Mouse (Mus musculus): Measurements from ENCODE around the gene Myo6. TPM values are rescaled to one million over a fixed set of nuclear protein-coding genes. Genes with fewer than 3 reads are reported as not detected.
A peak's percentile ranks its signal among the peaks of the same experiment; 100 is the strongest.

Gene Myo6
- polyA plus RNA-seq, 1 experiment from 2014 or later, result 36.9 TPM

DNA sequence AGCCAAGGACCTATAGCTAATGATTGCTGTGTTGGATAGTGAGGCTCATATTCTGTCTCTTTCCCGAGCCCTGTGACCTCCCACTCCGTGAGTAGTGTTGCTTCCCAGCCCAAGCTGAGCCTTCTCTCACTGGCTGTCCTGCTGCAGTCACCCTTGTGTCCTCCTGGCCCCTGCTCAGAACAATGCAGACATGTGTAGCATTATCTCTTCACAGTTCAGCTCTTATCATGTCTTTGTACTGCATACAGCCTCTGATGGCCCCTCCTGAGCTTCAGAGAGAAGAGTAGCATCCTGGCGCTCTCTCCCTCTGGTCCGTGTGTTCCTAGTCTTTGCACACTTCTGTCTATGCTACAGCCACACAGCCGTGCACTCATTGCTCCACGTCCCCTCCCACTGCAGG lies 112.9 kb downstream of the Myo6 start:
- Histone ChIP-seq H3K4me2 (no peak overlapping the region), H3K9ac (no peak overlapping the region), H3K4me3 (replicated peaks) (no peak overlapping the region), H3K36me3 (peaks cover 9% of the 10 kb centered on the region; the same call in 1 of the 2 replicates), H3K27ac (no peak overlapping the region), H3K9me3 (no peaks in the 10 kb centered on the region), H3K27me3 (replicated peaks) (no peaks in the 10 kb centered on the region), H3K4me1 (no peaks in the 10 kb centered on the region)
- 81% methylated on average over 6 of the region's 6 CpGs for WGBS
- no peak for ATAC-seq (ENCODE audit: insufficient read depth, low FRiP score, low read depth)

DNA sequence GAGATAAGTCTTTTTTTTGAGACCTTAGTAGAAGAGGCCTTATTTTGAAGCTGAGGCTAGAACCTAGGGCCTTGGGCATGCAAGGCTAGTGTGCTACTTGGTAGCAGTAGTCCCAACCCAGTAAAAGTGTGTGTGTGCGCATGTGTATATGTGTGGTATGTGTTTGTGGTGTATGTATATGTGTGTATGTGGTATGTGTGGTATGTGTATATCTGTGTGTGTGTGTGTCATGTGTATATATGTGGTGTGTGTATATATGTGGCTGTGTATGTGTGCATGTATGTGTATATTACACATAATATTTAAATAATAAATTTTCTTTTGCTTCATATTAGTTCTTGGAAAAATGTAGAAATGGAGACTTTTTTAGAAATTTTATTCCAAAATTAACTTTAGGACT lies 115.9 kb downstream of the Myo6 start:
- no peak for ATAC-seq (ENCODE audit: insufficient read depth, low FRiP score, low read depth)
- Histone ChIP-seq H3K27me3 (replicated peaks) (no peaks in the 10 kb centered on the region), H3K9ac (no peak overlapping the region), H3K27ac (no peak overlapping the region), H3K4me2 (no peak overlapping the region), H3K36me3 (peaks cover 16% of the 10 kb centered on the region), H3K4me1 (no peaks in the 10 kb centered on the region), H3K9me3 (no peaks in the 10 kb centered on the region), H3K4me3 (replicated peaks) (no peak overlapping the region)
- 97% methylated on average over 1 of the region's 1 CpGs for WGBS

DNA sequence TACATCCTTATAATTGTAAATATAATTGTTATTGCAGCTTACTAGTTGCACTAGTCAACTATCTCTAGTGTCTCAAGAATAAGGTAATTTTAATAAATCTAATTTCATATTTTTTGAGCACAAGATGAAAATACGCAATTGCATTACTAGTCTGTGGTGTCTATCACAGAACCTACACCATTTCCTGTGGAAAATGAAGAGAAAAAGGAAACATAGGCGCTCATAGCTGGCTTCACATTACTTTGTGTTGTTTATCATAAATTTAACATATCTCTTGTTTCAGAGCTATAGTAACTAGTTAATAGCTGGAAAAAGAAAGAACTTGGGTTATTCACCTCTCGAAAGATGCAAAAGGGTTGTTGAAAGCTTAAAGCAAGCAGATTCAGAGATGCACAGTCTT lies 117.6 kb downstream of the Myo6 start:
- no peak overlapping the region for H3K4me2 ChIP-seq
- ATAC-seq (ENCODE audit: insufficient read depth, low FRiP score, low read depth), result no peak
- H3K9me3 ChIP-seq, result no peaks in the 10 kb centered on the region
- no peak overlapping the region for H3K27ac ChIP-seq
- no peaks in the 10 kb centered on the region for H3K4me1 ChIP-seq
- H3K9ac ChIP-seq, result no peak overlapping the region
- no peak overlapping the region for H3K4me3 ChIP-seq (replicated peaks)
- 91% methylated on average over 3 of the region's 3 CpGs for WGBS
- H3K36me3 ChIP-seq, result peaks cover 12% of the 10 kb centered on the region
- no peaks in the 10 kb centered on the region for H3K27me3 ChIP-seq (replicated peaks)

DNA sequence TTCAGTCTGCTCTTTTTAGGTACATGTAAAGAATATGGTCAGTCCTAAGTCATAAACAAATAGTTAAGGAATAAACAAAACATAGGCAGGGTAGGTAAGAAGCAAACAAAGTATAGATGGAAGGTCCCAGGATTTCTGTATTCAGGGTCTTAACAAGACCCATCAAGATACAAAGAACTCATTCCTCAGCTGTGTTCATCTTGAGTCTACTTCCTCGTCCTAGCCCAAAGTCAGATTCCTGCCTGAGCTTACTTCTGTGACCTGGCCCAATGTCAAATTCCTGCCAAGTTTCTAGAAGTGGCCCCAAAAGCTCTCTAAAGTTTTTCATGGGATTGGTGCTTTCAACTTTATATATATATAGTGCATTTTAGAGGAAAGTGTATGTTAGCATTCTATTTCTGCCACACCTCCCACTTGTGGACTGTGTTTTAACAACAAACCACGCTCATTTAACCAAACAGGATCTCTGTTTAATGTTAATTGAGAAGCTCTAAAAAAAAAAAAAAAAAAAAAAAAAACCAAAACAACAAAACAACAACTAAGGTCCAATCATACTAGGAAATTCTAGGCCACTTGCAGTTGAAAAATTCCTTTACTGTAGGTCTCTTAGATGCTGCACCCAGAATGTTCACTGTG lies 119.8 kb downstream of the Myo6 start:
- H3K9ac ChIP-seq, result no peak overlapping the region
- H3K36me3 ChIP-seq, result peaks cover 11% of the 10 kb centered on the region
- no peak overlapping the region for H3K27ac ChIP-seq
- no peak for ATAC-seq (ENCODE audit: insufficient read depth, low FRiP score, low read depth)
- H3K4me3 ChIP-seq (replicated peaks), result no peak overlapping the region
- H3K27me3 ChIP-seq (replicated peaks), result no peaks in the 10 kb centered on the region
- H3K9me3 ChIP-seq, result no peaks in the 10 kb centered on the region
- H3K4me2 ChIP-seq, result no peak overlapping the region
- 79% methylated on average over 2 of the region's 2 CpGs for WGBS
- no peaks in the 10 kb centered on the region for H3K4me1 ChIP-seq

DNA sequence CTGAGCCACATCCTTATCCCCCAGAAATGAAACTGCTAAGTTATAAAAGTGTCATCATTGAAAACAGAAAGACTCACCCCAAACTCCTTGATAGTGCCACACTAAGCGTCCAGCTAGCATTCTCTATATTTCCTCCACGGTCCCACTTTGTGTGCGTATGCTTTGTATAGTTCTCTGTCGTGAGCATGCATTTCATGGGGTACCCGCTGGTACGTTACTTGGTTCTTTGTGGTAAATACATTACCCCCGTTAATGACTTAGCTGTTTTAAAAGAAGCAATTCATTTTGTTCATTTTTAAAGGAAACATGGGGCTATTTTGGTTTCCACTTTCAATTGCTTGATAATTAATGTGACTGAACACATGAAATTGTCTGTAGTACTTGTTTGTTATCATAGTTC lies 122.0 kb downstream of the Myo6 start:
- no peaks in the 10 kb centered on the region for H3K9me3 ChIP-seq
- no peaks in the 10 kb centered on the region for H3K27me3 ChIP-seq (replicated peaks)
- no peak overlapping the region for H3K4me2 ChIP-seq
- H3K36me3 ChIP-seq, result peaks cover 13% of the 10 kb centered on the region
- WGBS, result 90% methylated on average over 7 of the region's 7 CpGs
- H3K4me3 ChIP-seq (replicated peaks), result no peak overlapping the region
- H3K4me1 ChIP-seq, result no peaks in the 10 kb centered on the region
- H3K27ac ChIP-seq, result no peak overlapping the region
- no peak for ATAC-seq (ENCODE audit: insufficient read depth, low FRiP score, low read depth)
- no peak overlapping the region for H3K9ac ChIP-seq

DNA sequence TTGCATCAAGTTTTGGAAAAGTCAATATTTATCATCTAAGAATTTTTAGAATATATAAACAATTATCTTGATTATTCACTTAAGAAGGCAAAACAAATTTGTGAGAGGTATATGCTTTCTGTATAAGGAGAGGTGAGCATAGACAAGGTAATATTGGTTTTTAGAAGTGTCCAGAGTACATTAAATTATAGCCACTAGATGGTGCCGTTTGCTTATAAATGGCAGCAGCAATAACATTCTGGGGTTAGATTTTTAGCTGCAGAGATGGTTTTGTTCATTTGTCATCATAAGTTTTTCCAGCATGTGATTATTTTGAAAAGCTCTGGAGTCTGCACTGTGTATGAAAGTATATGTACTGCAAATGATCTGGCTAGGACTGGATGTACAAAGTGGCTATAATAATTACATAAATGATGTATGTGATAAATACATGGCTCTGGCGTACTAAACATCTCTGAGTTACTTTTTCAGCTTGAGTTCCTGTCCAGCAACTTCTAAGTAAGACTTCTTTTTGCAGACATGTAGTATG lies 128.3 kb downstream of the Myo6 start:
- Histone ChIP-seq H3K4me1 (no peaks in the 10 kb centered on the region), H3K4me3 (replicated peaks) (no peak overlapping the region), H3K9ac (no peak overlapping the region), H3K27me3 (replicated peaks) (no peaks in the 10 kb centered on the region), H3K36me3 (peaks cover 7% of the 10 kb centered on the region; the same call in 1 of the 2 replicates), H3K27ac (no peak overlapping the region), H3K9me3 (no peaks in the 10 kb centered on the region), H3K4me2 (no peak overlapping the region)
- 46% methylated on average over 2 of the region's 2 CpGs for WGBS
- no peak for ATAC-seq (ENCODE audit: insufficient read depth, low FRiP score, low read depth)

DNA sequence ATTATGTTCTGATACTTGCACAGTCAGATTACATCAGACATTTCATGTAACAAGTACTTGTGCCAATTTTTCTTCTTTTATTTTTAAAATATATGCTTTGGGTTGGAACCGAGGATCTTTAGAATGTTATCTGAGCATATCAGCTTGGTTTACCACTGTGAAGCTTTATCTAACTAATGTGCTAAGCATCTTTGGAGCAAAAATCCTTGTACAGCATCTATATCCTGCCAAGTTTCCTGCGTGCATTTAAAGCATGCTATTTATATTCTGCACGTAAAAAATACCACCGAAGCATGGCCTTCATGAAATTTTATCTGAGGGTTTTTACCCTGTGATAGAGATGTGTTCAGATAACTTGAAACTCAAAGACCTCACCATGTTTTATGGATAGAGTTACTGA lies 131.3 kb downstream of the Myo6 start:
- no peak overlapping the region for H3K9ac ChIP-seq
- no peaks in the 10 kb centered on the region for H3K4me1 ChIP-seq
- H3K4me2 ChIP-seq, result no peak overlapping the region
- 63% methylated on average over 4 of the region's 4 CpGs for WGBS
- ATAC-seq (ENCODE audit: insufficient read depth, low FRiP score, low read depth), result no peak
- H3K27me3 ChIP-seq (replicated peaks), result no peaks in the 10 kb centered on the region
- H3K4me3 ChIP-seq (replicated peaks), result no peak overlapping the region
- no peaks in the 10 kb centered on the region for H3K9me3 ChIP-seq
- no peak overlapping the region for H3K27ac ChIP-seq
- peaks cover 6% of the 10 kb centered on the region; the same call in 1 of the 2 replicates for H3K36me3 ChIP-seq

DNA sequence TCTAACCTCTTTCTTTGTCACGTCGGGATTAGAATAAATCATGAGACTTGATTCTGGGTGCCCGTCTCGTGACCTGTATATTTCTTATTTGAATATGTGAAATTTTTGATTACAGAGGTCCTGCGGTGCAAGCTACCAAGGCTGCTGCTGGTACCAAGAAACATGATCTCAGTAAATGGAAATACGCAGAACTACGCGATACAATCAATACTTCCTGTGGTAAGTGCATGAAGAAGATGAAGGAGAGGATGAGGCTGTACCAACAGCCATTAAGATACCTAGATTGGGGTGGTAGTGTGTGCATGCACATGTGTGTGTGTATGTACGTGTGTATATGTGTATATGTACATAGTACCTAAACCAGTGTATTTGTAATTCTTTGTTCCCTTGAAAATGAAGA lies 134.2 kb downstream of the Myo6 start:
- no peaks in the 10 kb centered on the region for H3K27me3 ChIP-seq (replicated peaks)
- ATAC-seq (ENCODE audit: insufficient read depth, low FRiP score, low read depth), result no peak
- WGBS, result 89% methylated on average over 9 of the region's 9 CpGs

DNA sequence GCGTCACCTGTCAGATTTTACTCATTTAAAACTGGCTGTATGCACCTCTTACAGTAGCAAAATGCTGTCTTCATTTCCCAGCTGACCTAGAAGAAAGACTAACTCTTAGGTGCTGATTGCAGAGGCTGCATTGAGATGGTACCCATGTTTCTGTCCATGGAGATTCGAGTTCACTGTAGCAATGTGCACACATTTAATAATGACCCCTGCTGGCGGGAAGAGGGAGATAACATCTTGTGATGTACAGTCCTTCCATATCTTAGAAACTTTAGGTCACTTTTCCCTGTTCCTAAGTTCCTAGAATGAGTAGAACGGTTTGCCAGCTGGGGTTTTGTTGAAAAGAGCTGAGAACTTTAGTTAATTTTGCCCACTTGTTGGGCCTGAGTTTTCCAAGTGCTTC lies 138.7 kb downstream of the Myo6 start:
- Histone ChIP-seq H3K4me2 (no peak overlapping the region), H3K4me1 (no peaks in the 10 kb centered on the region), H3K36me3 (no peaks in the 10 kb centered on the region), H3K27me3 (replicated peaks) (no peaks in the 10 kb centered on the region), H3K9ac (no peak overlapping the region), H3K9me3 (no peaks in the 10 kb centered on the region), H3K4me3 (replicated peaks) (no peak overlapping the region), H3K27ac (no peak overlapping the region)
- 76% methylated on average over 4 of the region's 4 CpGs for WGBS
- ATAC-seq (ENCODE audit: insufficient read depth, low FRiP score, low read depth), result no peak

More for the DNA sequence above, 134.2 kb downstream of the Myo6 start:
- Histone ChIP-seq H3K4me1 (no peaks in the 10 kb centered on the region), H3K4me2 (no peak overlapping the region), H3K36me3 (no peaks in the 10 kb centered on the region), H3K9ac (no peak overlapping the region), H3K4me3 (replicated peaks) (no peak overlapping the region), H3K9me3 (no peaks in the 10 kb centered on the region), H3K27ac (no peak overlapping the region)

DNA sequence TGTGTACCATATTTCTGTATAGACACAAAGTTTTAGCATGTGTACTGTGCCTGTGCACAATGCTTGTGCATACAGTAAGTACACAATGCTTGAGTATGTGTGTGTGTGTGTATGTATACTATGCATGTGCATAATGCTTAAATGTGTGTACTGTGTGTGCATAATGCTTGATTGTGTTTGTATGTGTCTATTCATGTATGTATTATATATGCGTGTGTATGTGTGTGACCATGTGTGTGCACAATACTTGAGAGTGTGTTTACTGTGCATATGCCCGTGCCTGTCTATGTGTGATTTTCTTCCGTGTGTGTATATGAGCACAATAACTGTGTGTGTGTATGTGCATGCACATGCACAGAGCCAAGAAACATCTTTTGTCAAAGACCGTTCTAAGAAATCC lies 141.6 kb downstream of the Myo6 start:
- no peak for ATAC-seq (ENCODE audit: insufficient read depth, low FRiP score, low read depth)
- H3K9ac ChIP-seq, result no peak overlapping the region
- no peak overlapping the region for H3K4me3 ChIP-seq (replicated peaks)
- no peaks in the 10 kb centered on the region for H3K9me3 ChIP-seq
- H3K27me3 ChIP-seq (replicated peaks), result no peaks in the 10 kb centered on the region
- H3K4me1 ChIP-seq, result no peaks in the 10 kb centered on the region
- H3K27ac ChIP-seq, result no peak overlapping the region
- H3K4me2 ChIP-seq, result no peak overlapping the region
- WGBS, result 85% methylated on average over 4 of the region's 4 CpGs
- no peaks in the 10 kb centered on the region for H3K36me3 ChIP-seq

DNA sequence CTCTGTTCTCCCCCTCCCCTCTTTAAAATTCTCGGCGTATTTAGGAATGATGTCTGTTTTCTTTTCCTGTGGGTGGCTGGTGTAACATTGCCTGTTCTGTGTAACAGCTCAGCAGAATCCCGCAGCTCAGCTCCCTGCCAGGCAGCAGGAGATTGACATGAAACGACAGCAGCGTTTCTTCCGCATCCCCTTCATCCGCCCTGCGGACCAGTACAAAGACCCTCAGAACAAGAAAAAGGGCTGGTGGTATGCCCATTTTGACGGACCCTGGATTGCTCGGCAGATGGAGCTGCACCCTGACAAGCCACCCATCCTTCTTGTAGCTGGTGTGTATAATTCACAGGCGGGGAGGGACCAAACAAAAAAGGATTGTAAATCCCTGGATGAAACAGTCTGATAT lies 142.0 kb downstream of the Myo6 start:
- no peaks in the 10 kb centered on the region for H3K36me3 ChIP-seq
- no peak for ATAC-seq (ENCODE audit: insufficient read depth, low FRiP score, low read depth)
- 65% methylated on average over 11 of the region's 11 CpGs for WGBS
- H3K27ac ChIP-seq, result no peak overlapping the region
- no peaks in the 10 kb centered on the region for H3K27me3 ChIP-seq (replicated peaks)
- H3K4me1 ChIP-seq, result no peaks in the 10 kb centered on the region
- H3K4me3 ChIP-seq (replicated peaks), result no peak overlapping the region
- no peak overlapping the region for H3K4me2 ChIP-seq
- no peak overlapping the region for H3K9ac ChIP-seq
- H3K9me3 ChIP-seq, result no peaks in the 10 kb centered on the region

DNA sequence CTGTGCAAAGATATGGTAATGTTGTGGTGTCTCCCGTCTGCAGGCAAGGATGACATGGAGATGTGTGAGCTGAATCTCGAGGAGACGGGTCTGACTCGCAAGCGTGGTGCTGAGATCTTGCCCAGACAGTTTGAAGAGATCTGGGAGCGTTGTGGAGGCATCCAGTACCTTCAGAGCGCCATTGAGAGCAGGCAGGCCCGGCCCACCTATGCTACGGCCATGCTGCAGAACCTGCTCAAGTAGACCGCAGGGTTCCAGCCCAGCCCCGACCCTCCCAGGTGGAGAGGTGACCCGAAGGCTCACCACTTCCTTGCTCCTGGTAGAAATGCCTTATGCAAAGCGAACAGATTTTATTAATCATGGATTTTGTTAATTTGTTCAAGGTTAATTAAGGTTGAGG lies 142.8 kb downstream of the Myo6 start:
- H3K4me1 ChIP-seq, result no peaks in the 10 kb centered on the region
- ATAC-seq (ENCODE audit: insufficient read depth, low FRiP score, low read depth), result no peak
- no peak overlapping the region for H3K9ac ChIP-seq
- WGBS, result 89% methylated on average over 13 of the region's 13 CpGs
- H3K9me3 ChIP-seq, result no peaks in the 10 kb centered on the region
- no peak overlapping the region for H3K4me3 ChIP-seq (replicated peaks)
- no peaks in the 10 kb centered on the region for H3K36me3 ChIP-seq
- no peak overlapping the region for H3K27ac ChIP-seq
- H3K27me3 ChIP-seq (replicated peaks), result no peaks in the 10 kb centered on the region
- H3K4me2 ChIP-seq, result no peak overlapping the region

DNA sequence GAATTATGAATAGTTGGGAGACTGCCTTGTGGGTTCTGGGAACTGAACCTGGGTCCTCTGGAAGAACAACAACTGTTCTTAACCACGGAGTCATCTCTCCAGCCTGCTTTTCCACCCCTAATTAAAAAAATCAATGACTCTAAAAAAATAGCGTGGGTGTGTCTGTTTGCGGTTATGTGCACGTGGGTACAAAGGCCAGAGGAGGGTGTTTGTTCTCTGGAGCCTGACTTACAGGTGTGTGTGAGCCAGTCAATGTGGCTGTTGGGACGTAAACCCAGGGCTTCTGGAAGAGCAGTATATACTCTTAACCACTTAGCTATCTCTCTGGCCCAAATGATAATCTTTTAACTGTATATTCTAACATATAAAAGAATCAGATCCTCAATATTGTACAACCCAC lies 148.8 kb downstream of the Myo6 start:
- H3K4me3 ChIP-seq (replicated peaks), result no peak overlapping the region
- no peak overlapping the region for H3K4me2 ChIP-seq
- no peak overlapping the region for H3K9ac ChIP-seq
- H3K27ac ChIP-seq, result no peak overlapping the region
- 64% methylated on average over 5 of the region's 5 CpGs for WGBS
- no peaks in the 10 kb centered on the region for H3K9me3 ChIP-seq
- ATAC-seq (ENCODE audit: insufficient read depth, low FRiP score, low read depth), result peak; percentile 63; the same call in 1 of the 2 replicates
- H3K4me1 ChIP-seq, result no peaks in the 10 kb centered on the region
- H3K27me3 ChIP-seq (replicated peaks), result no peaks in the 10 kb centered on the region
- H3K36me3 ChIP-seq, result no peaks in the 10 kb centered on the region

All from stomach, embryonic 15.5 days (tissue).